Mouse (Mus musculus) spleen, adult 2 months (tissue): ENCODE results near the gene Hnrnph1.

ENCODE experiments used
- CTCF ChIP-seq: fragments of 200-500 bp; IDR thresholded peaks from 2 replicates; pipeline ENCODE4 v1.5.1; 2011; ENCODE audit warnings: mild to moderate bottlenecking, inconsistent platforms; ENCODE audit not compliant: insufficient read depth, insufficient read length, insufficient replicate concordance; ENCODE audit errors: extremely low read depth
- POLR2A ChIP-seq: fragments of 200-500 bp; IDR thresholded peaks from 2 replicates; pipeline ENCODE4 v1.6.1; 2011; ENCODE audit warnings: low read depth, low read length, inconsistent platforms

DNA sequence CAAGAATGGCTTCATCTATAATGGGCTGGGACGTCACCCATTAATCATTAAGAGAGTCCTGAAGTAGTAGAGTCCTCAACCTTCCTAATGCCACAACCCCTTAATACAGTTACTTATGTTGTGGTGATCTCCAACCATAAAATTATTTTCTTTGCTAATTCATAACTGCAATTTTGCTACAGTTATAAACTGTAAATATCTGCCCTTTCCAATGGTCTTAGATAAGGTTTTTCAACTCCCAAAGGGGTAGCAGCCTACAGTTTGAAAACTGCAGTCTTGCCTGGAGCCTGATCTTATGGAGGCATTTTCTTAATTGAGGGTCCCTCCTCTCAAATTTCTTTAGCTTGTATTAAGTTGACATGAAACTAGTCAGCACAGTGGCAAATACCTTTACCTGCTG is 47.4 kb upstream of the Hnrnph1 start:
- TF ChIP-seq POLR2A (no peak), CTCF (no peak)
